Mouse (Mus musculus): ENCODE data around the gene Aox1.
A peak's percentile ranks its signal among the peaks of the same experiment; 100 is the strongest.

Aox1 gene

GRCm38 (mm10) chr1:58111315-58111714 lies 81.6 kb downstream of the Aox1 start:
- DNase-seq: no peak

DNA sequence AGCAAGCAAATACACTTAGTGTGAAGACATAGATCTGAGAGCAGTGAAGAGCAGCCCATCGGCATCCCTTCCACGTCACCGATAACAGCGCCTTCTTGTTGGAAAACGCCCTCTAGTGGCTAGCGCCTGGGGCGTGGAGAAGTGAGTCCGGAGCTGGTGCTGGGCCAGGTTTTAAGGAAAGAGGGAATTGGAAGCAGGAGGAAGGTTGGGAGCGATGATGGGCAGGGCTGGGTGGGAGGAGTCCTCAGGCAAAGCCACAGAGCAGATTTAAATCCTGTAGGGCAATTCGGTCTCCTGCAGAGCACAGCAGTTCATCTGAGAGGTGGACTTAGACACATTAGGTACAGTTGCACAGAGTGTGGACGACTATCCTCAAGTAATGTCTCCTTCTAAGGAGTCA lies 83.1 kb downstream of the Aox1 start, which contains the start of gene Aox3:
Aox3 (plus strand) TSS at position 251 of the 400 bp plus-strand sequence.
- DNase-seq: peak; percentile 88

- DNase-seq: no peak
Observed at GRCm38 (mm10) chr1:58113441-58113840, 83.7 kb downstream of the Aox1 start.

DNA sequence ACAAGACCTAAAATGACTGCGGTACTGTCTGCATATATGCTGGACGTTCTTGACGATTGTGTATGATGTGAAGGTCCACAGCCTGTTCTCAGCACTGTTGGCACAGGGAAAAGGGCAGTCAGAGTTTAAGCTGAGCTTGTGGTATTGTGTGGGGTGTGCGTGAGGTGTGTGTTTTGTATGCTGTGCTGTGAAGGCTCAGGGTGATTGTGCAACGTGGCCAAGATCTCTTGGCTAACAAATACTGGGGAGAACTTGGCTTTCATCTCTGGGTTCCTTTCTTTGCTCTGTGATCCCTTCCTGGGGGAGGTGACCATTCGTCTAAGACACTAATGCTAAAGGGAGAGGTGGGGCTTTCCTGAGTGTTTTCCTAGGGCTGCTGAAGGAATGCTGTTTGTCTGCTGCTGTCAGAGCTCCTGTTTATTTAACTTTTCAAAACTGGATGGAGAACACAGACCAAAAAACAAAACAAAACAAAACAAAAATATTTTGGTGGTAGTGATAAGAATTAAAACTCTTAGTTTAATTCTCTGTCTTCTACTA lies 84.4 kb downstream of the Aox1 start:
- no peak for DNase-seq

DNA sequence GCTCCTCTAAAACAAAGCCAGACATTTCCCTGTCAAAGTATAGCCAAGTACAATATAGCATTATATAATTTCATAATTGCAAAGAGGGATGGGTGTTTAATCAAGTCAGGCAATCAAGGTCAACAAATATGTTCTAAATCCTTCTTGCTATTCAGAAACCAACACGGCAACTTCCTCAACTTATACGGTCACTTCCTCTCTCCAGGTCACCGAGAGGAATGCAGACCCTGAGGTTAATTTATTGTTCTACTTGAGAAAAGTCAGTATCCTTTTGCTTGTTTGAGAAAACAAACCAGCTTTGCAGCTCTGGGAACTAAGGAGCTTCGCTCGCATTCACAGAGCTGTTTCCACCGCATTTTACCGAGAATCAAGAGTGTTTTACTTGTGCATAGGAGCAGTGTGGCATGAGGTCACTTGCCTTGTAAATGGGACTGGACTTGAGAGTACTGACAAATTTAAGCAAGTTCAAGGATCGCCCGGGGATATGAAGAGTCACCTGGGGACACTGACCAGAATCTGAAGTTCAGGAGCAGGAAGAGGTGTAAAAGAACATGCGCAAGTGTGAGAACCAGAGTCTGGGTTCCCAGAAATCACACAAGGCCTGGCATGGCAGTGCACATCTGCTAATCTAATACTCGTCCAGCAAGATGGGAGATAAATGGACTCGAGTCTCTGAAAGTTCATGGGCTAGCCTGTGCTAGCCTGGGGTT lies 85.1 kb downstream of the Aox1 start:
- no peak for DNase-seq

DNA sequence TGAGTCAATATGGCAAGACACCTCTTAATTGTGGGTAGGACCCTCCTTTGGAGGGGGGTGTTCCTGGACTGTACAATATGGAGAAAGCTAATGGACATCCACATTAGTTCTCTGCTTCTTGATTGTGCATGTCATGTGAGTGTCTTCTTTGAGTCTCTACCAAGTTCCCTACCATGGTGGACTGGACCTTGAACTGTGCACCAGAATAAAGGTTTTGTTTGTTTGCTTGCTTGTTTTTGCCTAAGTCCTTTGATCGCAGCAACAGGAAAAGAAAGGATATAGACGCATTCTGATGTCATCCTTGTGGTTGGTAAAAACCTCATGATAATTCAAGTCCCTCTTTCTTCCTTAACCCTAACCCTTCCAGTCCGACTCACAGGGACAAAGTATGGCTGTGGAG lies 88.5 kb downstream of the Aox1 start:
- no peak for DNase-seq

GRCm38 (mm10) chr1:58124901-58125300 lies 95.2 kb downstream of the Aox1 start:
- no peak for DNase-seq

GRCm38 (mm10) chr1:58137891-58138290 lies 108.2 kb downstream of the Aox1 start:
- no peak for DNase-seq

- no peak for DNase-seq
Observed at GRCm38 (mm10) chr1:58138986-58139385, 109.3 kb downstream of the Aox1 start.

DNA sequence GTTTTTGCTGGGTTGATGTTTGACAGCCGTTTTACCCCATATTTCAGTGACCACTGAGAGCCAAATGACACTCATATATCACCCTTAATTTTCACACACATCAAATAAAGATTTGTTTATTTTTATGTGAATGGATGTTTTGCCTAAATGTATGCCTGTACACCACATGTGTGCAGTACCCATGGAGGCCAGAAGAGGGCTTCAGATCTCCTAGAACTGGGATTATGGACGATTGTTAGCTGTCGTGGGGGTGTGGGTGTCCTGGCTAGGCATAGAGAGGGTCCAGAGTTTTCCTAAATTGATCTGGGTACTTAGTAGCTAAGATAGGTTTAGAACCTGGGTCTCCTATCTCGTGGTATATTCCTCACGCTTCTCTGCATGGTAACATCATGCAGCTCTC lies 110.9 kb downstream of the Aox1 start:
- DNase-seq: no peak

DNA sequence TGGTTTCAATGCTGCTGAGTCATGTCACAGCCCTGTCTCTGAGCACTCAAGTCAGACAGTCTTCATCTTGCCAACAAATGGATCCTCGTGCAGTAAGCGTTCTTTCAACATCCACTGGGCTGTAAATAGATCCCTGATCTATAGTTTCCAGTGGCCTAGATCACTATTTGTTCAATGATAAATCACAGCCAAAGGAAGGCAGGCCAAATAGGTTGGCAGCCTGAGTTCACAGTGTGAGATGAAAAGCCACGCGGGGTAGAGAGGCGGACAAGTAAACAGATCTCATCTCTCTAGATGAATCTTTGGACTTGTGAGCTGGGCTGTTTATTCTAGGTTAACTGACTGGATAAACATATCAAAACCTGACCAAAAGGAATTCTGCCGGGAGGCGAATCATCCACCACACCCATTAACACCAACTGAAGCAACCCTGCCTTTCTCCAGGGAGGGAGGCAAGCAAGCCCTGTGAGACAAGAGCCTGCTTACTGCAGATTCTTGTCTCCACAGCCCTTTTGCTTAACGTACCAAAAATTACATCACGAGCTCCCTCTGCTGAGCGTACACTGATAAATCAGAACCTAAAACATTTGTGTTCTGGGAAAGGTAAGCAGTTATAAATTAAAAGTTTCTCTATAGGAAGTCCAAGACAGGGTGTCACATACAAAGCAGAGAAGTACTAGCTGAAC lies 114.8 kb downstream of the Aox1 start:
- DNase-seq: peak; percentile 18

- DNase-seq: no peak
Observed at GRCm38 (mm10) chr1:58146026-58146425, 116.3 kb downstream of the Aox1 start.

GRCm38 (mm10) chr1:58147776-58148175 lies 118.0 kb downstream of the Aox1 start:
- no peak for DNase-seq

- no peak for DNase-seq
Observed at GRCm38 (mm10) chr1:58152247-58152646, 122.5 kb downstream of the Aox1 start.
